Mouse (Mus musculus) right cerebral cortex, postnatal 4 days (tissue): ENCODE measurements around the gene Elk1.

Source experiments
- DNase-seq: peaks from one replicate; pipeline ENCODE4 v3.0.0-alpha.2; 2022

Elk1 gene

GRCm38 (mm10) chrX:20950191-20950880, at the start of gene Elk1:
Elk1 (minus strand) TSS chrX:20950608.
- DNase-seq, result peak; percentile 63

- no peak for DNase-seq
These were observed 30.5 kb upstream of the Elk1 start for GRCm38 (mm10) chrX:20980901-20981300.

GRCm38 (mm10) chrX:20961477-20962378, 11.3 kb upstream of the Elk1 start, which contains the start of gene Uxt:
Uxt (minus strand) TSS chrX:20962017.
- peak; percentile 84 for DNase-seq

- DNase-seq, result peak; percentile 48
These were observed 4.4 kb downstream of the Elk1 start for GRCm38 (mm10) chrX:20946055-20946454.

- DNase-seq, result no peak
These were observed 18.4 kb downstream of the Elk1 start for GRCm38 (mm10) chrX:20931963-20932362.

- no peak for DNase-seq
These were observed 19.0 kb downstream of the Elk1 start, which contains the start of gene Cfp for GRCm38 (mm10) chrX:20931364-20931763. Cfp (minus strand) TSS chrX:20931555.

- DNase-seq, result no peak
These were observed 20.5 kb downstream of the Elk1 start for GRCm38 (mm10) chrX:20929859-20930258.

- DNase-seq, result no peak
These were observed 25.4 kb downstream of the Elk1 start for GRCm38 (mm10) chrX:20924976-20925375.

DNA sequence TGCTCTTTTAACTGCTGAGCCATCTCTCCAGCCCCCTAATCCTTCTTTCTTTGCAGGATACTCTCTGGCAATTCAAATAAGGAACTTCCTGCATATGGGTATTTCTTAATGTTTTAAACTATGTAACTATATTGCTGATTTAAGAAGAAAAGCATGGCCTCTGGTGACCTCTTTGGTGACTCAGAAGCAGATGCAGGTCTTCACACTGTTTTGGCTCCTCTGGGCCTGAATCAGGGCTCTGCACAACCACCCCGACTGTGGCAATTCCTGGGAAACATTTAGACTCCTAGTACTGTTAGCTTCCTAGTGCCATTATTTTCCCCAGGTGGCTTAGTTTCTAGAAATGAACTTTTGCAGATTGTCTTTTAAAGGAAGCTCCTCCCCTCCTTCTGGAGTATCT, 26.9 kb downstream of the Elk1 start:
- no peak for DNase-seq

DNA sequence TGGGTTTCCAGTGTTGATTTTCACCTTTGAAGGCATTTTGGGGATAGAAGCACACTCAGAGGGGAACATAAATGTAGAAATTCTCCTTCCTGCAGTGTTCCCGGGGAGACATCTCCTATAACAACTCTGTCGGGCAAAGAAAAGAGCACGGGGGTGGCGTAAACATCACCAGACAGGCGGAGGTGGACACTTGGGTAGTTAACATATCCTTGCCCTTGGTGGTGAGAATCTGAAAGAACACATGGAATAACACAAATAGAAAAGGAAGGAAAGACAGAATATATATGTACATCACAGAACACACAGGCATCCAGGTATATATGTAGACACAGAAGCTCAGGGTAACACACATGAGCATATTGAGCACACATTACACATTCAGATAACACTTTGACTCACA, 29.0 kb downstream of the Elk1 start:
- no peak for DNase-seq

- DNase-seq, result peak; percentile 76
These were observed 29.5 kb downstream of the Elk1 start, which contains the start of gene Syn1 for GRCm38 (mm10) chrX:20920844-20921364. Syn1 (minus strand) TSS chrX:20921004.

- DNase-seq, result peak; percentile 22
These were observed 30.1 kb downstream of the Elk1 start for GRCm38 (mm10) chrX:20920249-20920843.

GRCm38 (mm10) chrX:20915075-20915474, 35.3 kb downstream of the Elk1 start:
- DNase-seq, result no peak

DNA sequence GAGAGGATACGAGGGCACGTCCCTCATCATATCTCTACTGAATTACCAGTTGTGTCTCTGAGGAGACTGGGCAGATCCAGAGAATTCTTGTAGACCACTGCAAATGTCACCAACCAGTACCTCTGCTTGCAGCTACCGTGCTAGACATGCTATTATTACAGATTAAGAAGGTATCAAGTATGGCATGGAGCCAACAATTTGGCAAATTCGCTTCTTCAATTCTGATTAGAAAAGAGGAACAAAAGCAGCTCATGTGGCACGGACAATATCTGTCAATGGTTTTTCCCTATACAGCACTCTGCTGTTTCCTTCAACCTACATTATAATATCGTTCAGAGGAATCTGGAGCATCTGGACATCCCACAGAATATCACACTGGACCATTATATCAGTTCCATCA, 36.7 kb downstream of the Elk1 start:
- DNase-seq, result no peak

DNA sequence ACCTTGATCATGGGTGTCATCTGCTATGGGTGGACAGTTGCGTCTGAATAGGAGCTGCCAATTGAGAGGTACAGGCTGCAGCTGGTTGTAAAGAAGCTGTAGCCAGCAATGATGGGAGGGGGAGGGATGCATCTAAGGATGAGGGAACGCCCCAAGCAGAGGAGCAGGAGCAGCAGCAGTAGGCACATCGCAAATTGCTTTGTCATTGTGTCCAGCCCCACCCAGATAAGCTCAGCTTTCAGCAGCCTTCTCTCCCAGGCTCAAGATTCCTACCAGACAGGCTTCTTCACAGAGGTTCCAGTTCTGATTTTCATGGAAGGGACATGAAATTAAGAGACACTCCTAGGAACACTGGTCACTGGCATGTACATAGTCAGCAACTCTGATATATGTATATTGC, 40.3 kb downstream of the Elk1 start:
- no peak for DNase-seq
